11 mouse cellular contexts compared by ENCODE assay signal in the genomic region with DNA sequence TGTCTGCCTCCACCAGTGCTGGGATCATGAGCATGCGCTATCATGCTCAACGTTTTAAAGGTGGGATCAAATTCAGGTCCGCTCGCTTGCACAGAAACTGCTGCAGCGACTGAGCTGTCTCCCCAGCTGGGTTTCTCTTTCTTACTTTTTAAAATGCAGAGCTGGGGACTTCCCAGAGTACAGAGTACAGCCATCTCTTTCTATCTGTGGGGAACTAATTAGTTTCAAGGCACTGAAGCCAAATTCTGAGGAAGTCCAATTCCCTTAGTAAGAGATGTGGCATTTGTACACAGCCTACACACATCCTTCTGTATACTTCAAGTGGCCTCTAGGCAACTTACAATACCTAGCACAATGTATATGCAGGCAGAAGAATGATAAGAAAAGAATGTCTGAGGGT.
A peak's percentile ranks its signal among the peaks of the same experiment; 100 is the strongest.
DNase-seq lines count a peak whose midpoint lies in the region; ATAC-seq and TF ChIP-seq lines count a peak whose summit lies in the region.
"Had no signal": no experiment of that assay in that cellular context is flagged by ENCODE, and none has a peak within 500 bp of the region (broad histone marks: within the 10 kb centered on the region; RNA-seq: fewer than 3 reads in every experiment).

No protein-coding gene starts in this region.

- H3K36me3 ChIP-seq in heart, embryonic 15.5 days, result no peaks in the 10 kb centered on the region
- no peaks in the 10 kb centered on the region for H3K36me3 ChIP-seq in heart, adult 2 months (ENCODE audit: control insufficient read depth, insufficient read depth, low read length)
- H3K36me3 ChIP-seq in lung, postnatal 0 days (ENCODE audit: insufficient read depth, low read length), result no peaks in the 10 kb centered on the region
- no peaks in the 10 kb centered on the region for H3K36me3 ChIP-seq in stomach, embryonic 15.5 days

- TF ChIP-seq CTCF in heart, adult 2 months (IDR thresholded peaks at IDR 0.05), result no peak
- no peak for TF ChIP-seq CTCF in lung, postnatal 0 days (IDR thresholded peaks at IDR 0.05)

- H3K79me2 ChIP-seq in heart, adult 2 months (replicated peaks; ENCODE audit: control insufficient read depth, insufficient read depth, low read length), result no peaks in the 10 kb centered on the region

- ATAC-seq in heart, embryonic 15.5 days (replicated peaks; ENCODE audit: insufficient number of reproducible peaks, insufficient read depth, low FRiP score, low read depth), result no peak
- no peak for ATAC-seq in lung, postnatal 0 days
- ATAC-seq in granulocyte monocyte progenitor cell, adult 5-6 weeks (replicated peaks; ENCODE audit: poor library complexity, severe bottlenecking), result 0 out of 2 replicates have a peak, but pooled peaks have one; percentile 21
- no peak for ATAC-seq in stomach, embryonic 15.5 days (ENCODE audit: insufficient read depth, low FRiP score, low read depth)
- ATAC-seq: forebrain, embryonic 14.5 days had no signal

- intact Hi-C loops in heart, adult 2 months (cut with DNase I), result no loop called here

- 40% methylated on average over 5 of the region's 5 CpGs for WGBS in heart, embryonic 15.5 days
- 47% methylated on average over 5 of the region's 5 CpGs for WGBS in heart, adult 2 months
- 49% methylated on average over 5 of the region's 5 CpGs for WGBS in lung, postnatal 0 days
- 47% methylated on average over 5 of the region's 5 CpGs for WGBS in stomach, embryonic 15.5 days

- TF ChIP-seq EP300 in heart, adult 2 months (IDR thresholded peaks at IDR 0.05; ENCODE audit: insufficient read depth, low read depth, low read length), result no peak
- TF ChIP-seq EP300 in lung, postnatal 0 days (IDR thresholded peaks at IDR 0.05), result no peak

- H3K4me2 ChIP-seq in heart, embryonic 15.5 days, result peak overlapping the region; percentile 24; the same call in 1 of the 2 replicates
- no peak overlapping the region for H3K4me2 ChIP-seq in lung, postnatal 0 days (replicated peaks; ENCODE audit: low read depth, low read length)
- H3K4me2 ChIP-seq in stomach, embryonic 15.5 days, result no peak overlapping the region

- TF ChIP-seq POLR2A in heart, adult 2 months (IDR thresholded peaks at IDR 0.05; ENCODE audit: insufficient read depth, low read depth, low read length), result no peak

- H3K27me3 ChIP-seq in heart, embryonic 15.5 days, result no peaks in the 10 kb centered on the region
- no peaks in the 10 kb centered on the region for H3K27me3 ChIP-seq in heart, adult 2 months (ENCODE audit: control insufficient read depth, insufficient read depth, low read length)
- H3K27me3 ChIP-seq in lung, postnatal 0 days (replicated peaks; ENCODE audit: insufficient read depth, low read length), result no peaks in the 10 kb centered on the region
- no peaks in the 10 kb centered on the region for H3K27me3 ChIP-seq in stomach, embryonic 15.5 days (replicated peaks)

- H3K9me3 ChIP-seq in heart, embryonic 15.5 days (replicated peaks), result no peaks in the 10 kb centered on the region
- H3K9me3 ChIP-seq in lung, postnatal 0 days (ENCODE audit: low read length), result no peaks in the 10 kb centered on the region
- no peaks in the 10 kb centered on the region for H3K9me3 ChIP-seq in stomach, embryonic 15.5 days

- peak overlapping the region; percentile 67 for H3K27ac ChIP-seq in heart, embryonic 15.5 days
- no peak overlapping the region for H3K27ac ChIP-seq in heart, adult 2 months
- no peak overlapping the region for H3K27ac ChIP-seq in lung, postnatal 0 days (ENCODE audit: low read length)
- H3K27ac ChIP-seq in stomach, embryonic 15.5 days, result 0 out of 2 replicates have a peak overlapping the region, but pooled peaks have one; percentile 24

- H3K9ac ChIP-seq in heart, embryonic 15.5 days, result peak overlapping the region; percentile 10; the same call in 1 of the 2 replicates
- H3K9ac ChIP-seq in heart, adult 2 months (ENCODE audit: low read depth, low read length), result no peak overlapping the region
- no peak overlapping the region for H3K9ac ChIP-seq in lung, postnatal 0 days (replicated peaks; ENCODE audit: low read depth)
- H3K9ac ChIP-seq in stomach, embryonic 15.5 days, result no peak overlapping the region

- no peak for DNase-seq in heart, adult 2 months
- peak; percentile 26 for DNase-seq in lung, postnatal 0 days (ENCODE audit: low spot score)
- DNase-seq in lung, adult 18-20 months, result no peak
- DNase-seq in embryo, embryonic 10 days (ENCODE audit: low spot score), result no peak
- DNase-seq in cerebellum, adult 11 months, result no peak
- DNase-seq: cerebellum, postnatal 25 days had no signal

- peaks cover 23% of the 10 kb centered on the region for H3K4me1 ChIP-seq in heart, embryonic 15.5 days (replicated peaks)
- peaks cover 4% of the 10 kb centered on the region; the same call in 1 of the 2 replicates for H3K4me1 ChIP-seq in heart, adult 2 months (ENCODE audit: control insufficient read depth, insufficient read depth, low read length)
- peaks cover 3% of the 10 kb centered on the region; the same call in 1 of the 2 replicates for H3K4me1 ChIP-seq in lung, postnatal 0 days (ENCODE audit: insufficient read depth, low read depth, low read length)
- peaks cover 35% of the 10 kb centered on the region for H3K4me1 ChIP-seq in stomach, embryonic 15.5 days

- H3K4me3 ChIP-seq in heart, embryonic 15.5 days, result no peak overlapping the region
- no peak overlapping the region for H3K4me3 ChIP-seq in heart, adult 2 months
- H3K4me3 ChIP-seq in lung, postnatal 0 days (ENCODE audit: low read depth, low read length), result no peak overlapping the region
- H3K4me3 ChIP-seq in stomach, embryonic 15.5 days (replicated peaks), result no peak overlapping the region
- H3K4me3 ChIP-seq: megakaryocyte, embryonic 14.5 days had no signal

Comparison
In these comparisons a context has a peak if more than half of its experiments do, and no peak if none do; other contexts are left out.
1. H3K27ac ChIP-seq: peak in heart, embryonic 15.5 days (single experiment) and stomach, embryonic 15.5 days (single experiment); none in heart, adult 2 months (single experiment) and lung, postnatal 0 days (single experiment).